9 mouse cellular contexts compared by ENCODE assay signal in the genomic region with DNA sequence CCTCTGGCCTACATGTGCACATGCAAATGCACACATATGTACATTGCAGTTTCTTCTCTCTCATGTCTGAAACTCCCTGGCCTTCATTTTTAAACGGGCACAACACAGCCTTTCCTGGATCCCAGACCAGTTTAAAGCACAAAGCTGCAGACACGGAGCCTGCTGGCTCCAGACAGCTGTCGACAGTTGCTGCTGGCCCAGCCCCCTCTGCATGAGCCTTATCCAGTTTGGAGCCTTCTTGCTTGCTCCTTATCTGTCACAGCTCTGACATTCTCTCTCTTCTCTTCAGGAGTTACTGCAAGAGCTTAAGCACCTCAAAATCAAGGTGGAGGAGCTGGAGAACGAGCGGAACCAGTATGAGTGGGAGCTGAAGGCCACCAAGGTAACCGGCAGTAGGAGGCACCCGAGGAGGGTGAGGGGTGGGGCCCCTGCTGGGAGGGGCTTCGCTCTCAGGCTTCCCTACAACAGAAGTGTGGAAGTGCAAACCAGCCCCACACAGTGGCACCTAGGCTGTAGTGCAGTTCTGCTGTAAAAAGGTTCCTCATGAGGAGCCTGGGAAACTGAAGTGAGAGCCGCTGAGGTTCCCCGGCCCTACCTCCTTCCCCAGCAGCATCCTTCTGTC. TPM values are rescaled to one million over a fixed set of nuclear protein-coding genes. Genes with fewer than 3 reads are reported as not detected.
A peak's percentile ranks its signal among the peaks of the same experiment; 100 is the strongest.
DNase-seq lines count a peak whose midpoint lies in the region; ATAC-seq and TF ChIP-seq lines count a peak whose summit lies in the region.
"Had no signal": no experiment of that assay in that cellular context is flagged by ENCODE, and none has a peak within 500 bp of the region (broad histone marks: within the 10 kb centered on the region; RNA-seq: fewer than 3 reads in every experiment).

No protein-coding gene starts in this region.

- H3K9ac ChIP-seq in heart, embryonic 15.5 days: no peak overlapping the region
- H3K9ac ChIP-seq in liver, adult 2 months (ENCODE audit: low read depth, low read length): no peak overlapping the region

- peak overlapping the region; percentile 60; the same call in 1 of the 2 replicates for H3K27ac ChIP-seq in forebrain, embryonic 10.5 days
- H3K27ac ChIP-seq in heart, embryonic 15.5 days: peak overlapping the region; percentile 79
- no peak overlapping the region for H3K27ac ChIP-seq in liver, adult 2 months (replicated peaks; ENCODE audit: insufficient read depth, low read depth, low read length)

- no peak for TF ChIP-seq POLR2A in liver, adult 2 months (IDR thresholded peaks at IDR 0.05; ENCODE audit: extremely low read depth, insufficient read depth, low read length)

- H3K4me2 ChIP-seq in heart, embryonic 15.5 days: peak overlapping the region; percentile 64

- WGBS in forebrain, embryonic 10.5 days: 1% methylated on average over 10 of the region's 10 CpGs
- under 1% methylated on average over 10 of the region's 10 CpGs for WGBS in heart, embryonic 15.5 days
- 58% methylated on average over 10 of the region's 10 CpGs for WGBS in liver, adult 2 months

- peaks cover 20% of the 10 kb centered on the region for H3K4me1 ChIP-seq in forebrain, embryonic 10.5 days
- H3K4me1 ChIP-seq in heart, embryonic 15.5 days (replicated peaks): peaks cover 30% of the 10 kb centered on the region
- H3K4me1 ChIP-seq in liver, adult 2 months (ENCODE audit: control insufficient read depth, insufficient read depth, low read length): no peaks in the 10 kb centered on the region

- peak; percentile 90 for ATAC-seq in heart, embryonic 15.5 days (replicated peaks; ENCODE audit: insufficient number of reproducible peaks, insufficient read depth, low FRiP score, low read depth)
- ATAC-seq in monocyte, adult 5-6 weeks (replicated peaks; ENCODE audit: insufficient number of reproducible peaks, low FRiP score, low TSS enrichment, poor library complexity, severe bottlenecking): peak; percentile 78

- H3K27me3 ChIP-seq in forebrain, embryonic 10.5 days (ENCODE audit: poor library complexity, severe bottlenecking): no peaks in the 10 kb centered on the region
- H3K27me3 ChIP-seq in heart, embryonic 15.5 days: no peaks in the 10 kb centered on the region
- no peaks in the 10 kb centered on the region for H3K27me3 ChIP-seq in liver, adult 2 months (ENCODE audit: control insufficient read depth, insufficient read depth, low read length)

- H3K9me3 ChIP-seq in forebrain, embryonic 10.5 days: no peaks in the 10 kb centered on the region
- H3K9me3 ChIP-seq in heart, embryonic 15.5 days (replicated peaks): no peaks in the 10 kb centered on the region

- H3K4me3 ChIP-seq in forebrain, embryonic 10.5 days: peak overlapping the region; percentile 34
- H3K4me3 ChIP-seq in heart, embryonic 15.5 days: peak overlapping the region; percentile 44
- no peak overlapping the region for H3K4me3 ChIP-seq in liver, adult 2 months (ENCODE audit: insufficient read depth, low read depth, low read length)

- H3K36me3 ChIP-seq in forebrain, embryonic 10.5 days (replicated peaks): no peaks in the 10 kb centered on the region
- H3K36me3 ChIP-seq in heart, embryonic 15.5 days: no peaks in the 10 kb centered on the region
- H3K36me3 ChIP-seq in liver, adult 2 months (ENCODE audit: control insufficient read depth, insufficient read depth, low read length): peaks cover 21% of the 10 kb centered on the region

- H3K79me2 ChIP-seq in liver, adult 2 months (ENCODE audit: control insufficient read depth, insufficient read depth, low read length): no peaks in the 10 kb centered on the region

- peak; percentile 84 for DNase-seq in urinary bladder, postnatal 14 days (ENCODE audit: low spot score)
- DNase-seq in urinary bladder, adult 2 months (ENCODE audit: low spot score): no peak
- DNase-seq in forebrain, embryonic 10.5 days (ENCODE audit: extremely low spot score, low spot score): peak; percentile 55
- peak; percentile 87 for DNase-seq in kidney, postnatal 10 days
- DNase-seq in liver, adult 2 months (ENCODE audit: extremely low read depth, low read depth, low spot score): no peak
- DNase-seq in spleen, postnatal 36 days (ENCODE audit: low spot score in 2 of 2): peak; percentile 83

- 0 out of 2 replicates have a peak, but pooled peaks have one; percentile 23 for TF ChIP-seq CTCF in liver, adult 2 months (IDR thresholded peaks at IDR 0.05; ENCODE audit: low read depth, low read length)

RNA-seq across cellular contexts. Expression of a gene that starts 49.2 kb away (rescaled TPM):
- 0.13 TPM in 1 of 2 replicates, not detected in the other for polyA plus RNA-seq in urinary bladder, adult 2 months (2012; rRNA removed)
- polyA plus RNA-seq in forebrain, embryonic 10.5 days (2016; fragmentation: Nextera tagmentation; extraction: Ambion mirVana): 0.25 and 0.29 TPM in 2 replicates
- polyA plus RNA-seq in heart, embryonic 15.5 days (2015; fragmentation: Nextera tagmentation; extraction: Ambion mirVana): 0.72 and 0.81 TPM in 2 replicates
- total RNA-seq in liver, adult 2 months (2014; rRNA removed): 0.07 TPM in 1 of 2 replicates, not detected in the other
- polyA plus RNA-seq in liver, adult 2 months (2012; rRNA removed): 0.07 and 0.10 TPM in 2 replicates
- total RNA-seq in monocyte, adult 5-6 weeks (2017): not detected in 3 replicates
- polyA plus RNA-seq: C2C12 had no signal

Comparison
In these comparisons a context has a peak if more than half of its experiments do, and no peak if none do; other contexts are left out.
1. DNase-seq: peak in urinary bladder, postnatal 14 days (single experiment), forebrain, embryonic 10.5 days (single experiment), kidney, postnatal 10 days (single experiment) and spleen, postnatal 36 days (2 of 2); none in urinary bladder, adult 2 months (single experiment) and liver, adult 2 months (single experiment).